Mouse (Mus musculus): ENCODE data around the gene Gm6588. TPM values are rescaled to one million over a fixed set of nuclear protein-coding genes. Genes with fewer than 3 reads are reported as not detected.

Gm6588 gene
- polyA plus RNA-seq, 1 experiment from 2014 or later: not detected

GRCm38 (mm10) chr5:112427283-112427682 lies 21.9 kb upstream of the Gm6588 start:
- Histone ChIP-seq H3K36me3 (no peaks in the 10 kb centered on the region), H3K9ac (no peak overlapping the region), H3K27me3 (peaks cover 93% of the 10 kb centered on the region), H3K4me1 (replicated peaks) (no peaks in the 10 kb centered on the region), H3K4me3 (no peak overlapping the region), H3K9me3 (replicated peaks) (no peaks in the 10 kb centered on the region), H3K27ac (no peak overlapping the region), H3K4me2 (no peak overlapping the region)
- ATAC-seq (replicated peaks; ENCODE audit: insufficient number of reproducible peaks, insufficient read depth, low FRiP score, low read depth): no peak
- WGBS: 43% methylated on average over 2 of the region's 2 CpGs

GRCm38 (mm10) chr5:112428944-112429343 lies 20.3 kb upstream of the Gm6588 start:
- no peak overlapping the region for H3K9ac ChIP-seq
- ATAC-seq (replicated peaks; ENCODE audit: insufficient number of reproducible peaks, insufficient read depth, low FRiP score, low read depth): no peak
- no peaks in the 10 kb centered on the region for H3K36me3 ChIP-seq
- H3K4me2 ChIP-seq: no peak overlapping the region
- no peaks in the 10 kb centered on the region for H3K4me1 ChIP-seq (replicated peaks)
- 10% methylated on average over 19 of the region's 19 CpGs for WGBS
- no peaks in the 10 kb centered on the region for H3K9me3 ChIP-seq (replicated peaks)
- peaks cover 90% of the 10 kb centered on the region for H3K27me3 ChIP-seq
- no peak overlapping the region for H3K4me3 ChIP-seq
- no peak overlapping the region for H3K27ac ChIP-seq

- WGBS: 31% methylated on average over 14 of the region's 14 CpGs
- no peak overlapping the region for H3K4me3 ChIP-seq
- no peak for ATAC-seq (replicated peaks; ENCODE audit: insufficient number of reproducible peaks, insufficient read depth, low FRiP score, low read depth)
Measured at GRCm38 (mm10) chr5:112431120-112431775, 18.0 kb upstream of the Gm6588 start.

GRCm38 (mm10) chr5:112432033-112432432 lies 17.2 kb upstream of the Gm6588 start:
- Histone ChIP-seq H3K27ac (no peak overlapping the region), H3K27me3 (peaks cover 69% of the 10 kb centered on the region), H3K4me2 (no peak overlapping the region), H3K9me3 (replicated peaks) (no peaks in the 10 kb centered on the region), H3K36me3 (no peaks in the 10 kb centered on the region), H3K4me3 (no peak overlapping the region), H3K4me1 (replicated peaks) (no peaks in the 10 kb centered on the region), H3K9ac (no peak overlapping the region)
- 64% methylated on average over 5 of the region's 5 CpGs for WGBS
- no peak for ATAC-seq (replicated peaks; ENCODE audit: insufficient number of reproducible peaks, insufficient read depth, low FRiP score, low read depth)

More at GRCm38 (mm10) chr5:112431120-112431775, 18.0 kb upstream of the Gm6588 start:
- Histone ChIP-seq H3K27me3 (peaks cover 71% of the 10 kb centered on the region), H3K4me1 (replicated peaks) (no peaks in the 10 kb centered on the region), H3K27ac (no peak overlapping the region), H3K9me3 (replicated peaks) (no peaks in the 10 kb centered on the region), H3K36me3 (no peaks in the 10 kb centered on the region), H3K4me2 (no peak overlapping the region), H3K9ac (no peak overlapping the region)

GRCm38 (mm10) chr5:112433004-112433403 lies 16.2 kb upstream of the Gm6588 start:
- no peak for ATAC-seq (replicated peaks; ENCODE audit: insufficient number of reproducible peaks, insufficient read depth, low FRiP score, low read depth)
- WGBS: 2% methylated on average over 8 of the region's 8 CpGs
- H3K9me3 ChIP-seq (replicated peaks): no peaks in the 10 kb centered on the region
- no peaks in the 10 kb centered on the region for H3K36me3 ChIP-seq
- no peak overlapping the region for H3K27ac ChIP-seq
- no peak overlapping the region for H3K4me3 ChIP-seq
- H3K27me3 ChIP-seq: peaks cover 68% of the 10 kb centered on the region
- H3K4me2 ChIP-seq: no peak overlapping the region
- no peaks in the 10 kb centered on the region for H3K4me1 ChIP-seq (replicated peaks)
- no peak overlapping the region for H3K9ac ChIP-seq

GRCm38 (mm10) chr5:112438535-112438934 lies 10.7 kb upstream of the Gm6588 start:
- 45% methylated on average over 10 of the region's 10 CpGs for WGBS
- H3K4me2 ChIP-seq: no peak overlapping the region
- H3K4me1 ChIP-seq (replicated peaks): no peaks in the 10 kb centered on the region
- peaks cover 58% of the 10 kb centered on the region for H3K27me3 ChIP-seq
- H3K4me3 ChIP-seq: no peak overlapping the region
- H3K9me3 ChIP-seq (replicated peaks): no peaks in the 10 kb centered on the region
- no peak overlapping the region for H3K9ac ChIP-seq
- H3K36me3 ChIP-seq: no peaks in the 10 kb centered on the region
- no peak for ATAC-seq (replicated peaks; ENCODE audit: insufficient number of reproducible peaks, insufficient read depth, low FRiP score, low read depth)
- H3K27ac ChIP-seq: no peak overlapping the region

GRCm38 (mm10) chr5:112453088-112453487 lies 3.9 kb downstream of the Gm6588 start:
- 61% methylated on average over 9 of the region's 9 CpGs for WGBS
- Histone ChIP-seq H3K27me3 (peaks cover 82% of the 10 kb centered on the region), H3K9ac (no peak overlapping the region), H3K36me3 (no peaks in the 10 kb centered on the region), H3K4me3 (no peak overlapping the region), H3K4me1 (replicated peaks) (no peaks in the 10 kb centered on the region), H3K9me3 (replicated peaks) (no peaks in the 10 kb centered on the region), H3K4me2 (no peak overlapping the region), H3K27ac (no peak overlapping the region)
- no peak for ATAC-seq (replicated peaks; ENCODE audit: insufficient number of reproducible peaks, insufficient read depth, low FRiP score, low read depth)

GRCm38 (mm10) chr5:112454966-112455555 lies 5.8 kb downstream of the Gm6588 start:
- ATAC-seq (replicated peaks; ENCODE audit: insufficient number of reproducible peaks, insufficient read depth, low FRiP score, low read depth): no peak
- Histone ChIP-seq H3K27ac (no peak overlapping the region), H3K9ac (no peak overlapping the region), H3K27me3 (peaks cover 84% of the 10 kb centered on the region), H3K4me3 (no peak overlapping the region), H3K36me3 (no peaks in the 10 kb centered on the region), H3K4me2 (no peak overlapping the region), H3K9me3 (replicated peaks) (no peaks in the 10 kb centered on the region), H3K4me1 (replicated peaks) (no peaks in the 10 kb centered on the region)
- 60% methylated on average over 12 of the region's 12 CpGs for WGBS

- no peaks in the 10 kb centered on the region for H3K4me1 ChIP-seq (replicated peaks)
- H3K4me2 ChIP-seq: no peak overlapping the region
- WGBS: 53% methylated on average over 3 of the region's 3 CpGs
- H3K9me3 ChIP-seq (replicated peaks): no peaks in the 10 kb centered on the region
- ATAC-seq (replicated peaks; ENCODE audit: insufficient number of reproducible peaks, insufficient read depth, low FRiP score, low read depth): no peak
- no peak overlapping the region for H3K4me3 ChIP-seq
- H3K9ac ChIP-seq: no peak overlapping the region
- peaks cover 81% of the 10 kb centered on the region for H3K27me3 ChIP-seq
- H3K27ac ChIP-seq: no peak overlapping the region
- no peaks in the 10 kb centered on the region for H3K36me3 ChIP-seq
Measured at GRCm38 (mm10) chr5:112459903-112460302, 10.7 kb downstream of the Gm6588 start.

GRCm38 (mm10) chr5:112466331-112466730 lies 17.1 kb downstream of the Gm6588 start:
- no peaks in the 10 kb centered on the region for H3K4me1 ChIP-seq (replicated peaks)
- 57% methylated on average over 6 of the region's 6 CpGs for WGBS
- no peak for ATAC-seq (replicated peaks; ENCODE audit: insufficient number of reproducible peaks, insufficient read depth, low FRiP score, low read depth)
- H3K9me3 ChIP-seq (replicated peaks): no peaks in the 10 kb centered on the region
- no peak overlapping the region for H3K4me3 ChIP-seq
- H3K27ac ChIP-seq: no peak overlapping the region
- H3K9ac ChIP-seq: no peak overlapping the region
- no peaks in the 10 kb centered on the region for H3K36me3 ChIP-seq
- H3K27me3 ChIP-seq: peaks cover 51% of the 10 kb centered on the region
- no peak overlapping the region for H3K4me2 ChIP-seq

GRCm38 (mm10) chr5:112468986-112469581 lies 19.9 kb downstream of the Gm6588 start:
- ATAC-seq (replicated peaks; ENCODE audit: insufficient number of reproducible peaks, insufficient read depth, low FRiP score, low read depth): no peak
- Histone ChIP-seq H3K27me3 (peaks cover 59% of the 10 kb centered on the region), H3K4me3 (no peak overlapping the region), H3K9me3 (replicated peaks) (no peaks in the 10 kb centered on the region), H3K4me2 (no peak overlapping the region), H3K9ac (no peak overlapping the region), H3K27ac (no peak overlapping the region), H3K36me3 (no peaks in the 10 kb centered on the region), H3K4me1 (replicated peaks) (no peaks in the 10 kb centered on the region)
- 75% methylated on average over 4 of the region's 4 CpGs for WGBS

GRCm38 (mm10) chr5:112470144-112470543 lies 20.9 kb downstream of the Gm6588 start:
- ATAC-seq (replicated peaks; ENCODE audit: insufficient number of reproducible peaks, insufficient read depth, low FRiP score, low read depth): no peak
- WGBS: 76% methylated on average over 6 of the region's 6 CpGs
- no peak overlapping the region for H3K4me3 ChIP-seq
- H3K4me1 ChIP-seq (replicated peaks): no peaks in the 10 kb centered on the region
- H3K9ac ChIP-seq: no peak overlapping the region
- H3K27ac ChIP-seq: no peak overlapping the region
- H3K9me3 ChIP-seq (replicated peaks): no peaks in the 10 kb centered on the region
- no peak overlapping the region for H3K4me2 ChIP-seq
- no peaks in the 10 kb centered on the region for H3K36me3 ChIP-seq
- H3K27me3 ChIP-seq: peaks cover 58% of the 10 kb centered on the region
